Mouse (Mus musculus) right cerebral cortex, adult 18-20 months (tissue): Measurements from ENCODE around the gene Jak3.

Source experiments
- DNase-seq: peaks from one replicate; pipeline ENCODE4 v3.0.0; 2022; ENCODE audit warnings: mixed read lengths

Gene Jak3

DNA sequence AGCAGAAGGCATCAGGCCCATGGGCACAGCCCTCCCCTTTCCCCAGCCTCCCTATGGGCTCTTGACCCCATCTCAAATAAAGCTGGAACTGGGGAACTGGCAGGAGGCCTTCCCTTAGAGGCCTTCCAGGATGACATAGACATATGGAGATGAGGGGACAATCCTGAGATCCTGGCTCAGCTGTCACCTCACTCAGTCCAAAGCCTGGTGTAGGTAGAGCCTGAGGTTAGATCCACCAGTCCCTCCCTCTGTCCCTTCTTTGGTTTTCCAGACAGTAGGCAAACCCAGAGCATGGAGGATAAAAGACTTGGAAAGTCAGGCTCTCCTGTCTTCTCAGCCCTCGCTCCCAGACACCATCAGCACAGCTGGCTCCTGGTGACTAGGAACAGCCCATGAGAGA lies 9.2 kb upstream of the Jak3 start:
- no peak for DNase-seq

DNA sequence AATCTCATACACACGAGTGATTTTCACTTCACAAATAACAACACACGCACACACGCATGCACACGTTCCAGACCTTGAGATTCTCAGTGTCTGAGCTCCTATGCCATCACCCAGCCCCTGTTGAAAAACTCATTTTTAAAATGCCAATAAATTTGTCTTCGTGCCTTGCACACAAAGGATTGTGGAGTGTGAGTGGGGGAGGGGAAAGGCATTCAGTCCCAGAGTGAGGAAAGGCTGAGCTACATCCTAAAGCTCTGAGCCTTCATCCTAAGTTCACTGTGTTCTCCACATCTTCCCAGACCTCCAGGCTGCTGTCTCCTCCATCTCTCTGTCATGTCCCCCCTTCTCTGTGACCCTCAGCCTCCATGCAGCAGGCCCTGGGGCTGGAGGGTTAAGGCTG lies 8.8 kb upstream of the Jak3 start:
- DNase-seq: no peak

DNA sequence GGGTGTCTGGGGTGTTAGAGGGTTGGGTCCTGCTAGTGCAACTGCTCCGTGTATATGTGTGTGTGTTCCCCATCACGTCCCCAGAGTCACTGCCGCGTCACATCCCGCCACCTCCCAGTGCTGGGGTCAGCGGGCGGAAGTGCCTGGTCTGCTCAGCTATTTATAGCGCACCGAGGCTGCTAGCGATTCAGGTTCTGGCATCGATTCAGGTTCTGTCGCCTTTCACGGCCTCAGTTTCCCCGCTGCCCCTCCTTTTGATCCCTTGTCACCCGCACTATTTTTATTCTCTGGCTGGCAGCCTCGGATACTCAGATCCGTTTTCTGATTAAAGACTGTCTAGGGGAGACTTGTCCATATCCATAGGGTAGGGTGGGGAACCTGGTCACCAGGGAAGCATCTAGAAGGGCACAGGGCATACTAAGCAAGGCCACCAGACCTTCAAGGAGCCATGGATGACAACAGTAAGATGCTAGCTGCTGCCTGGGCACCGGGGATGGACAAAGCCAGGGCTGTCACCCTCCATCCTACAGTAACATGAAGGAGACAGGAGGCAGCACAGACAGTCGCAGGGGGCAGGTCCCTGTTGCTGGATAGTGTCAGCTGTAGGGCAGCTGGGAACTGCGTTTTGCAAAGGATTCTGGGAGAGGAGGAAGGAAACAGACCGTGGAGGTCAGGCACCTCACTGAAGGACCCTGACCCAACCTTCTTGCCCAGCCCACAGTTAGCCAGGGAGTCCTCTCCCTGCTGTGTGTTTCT lies 7.7 kb upstream of the Jak3 start:
- DNase-seq: peak; percentile 47

DNA sequence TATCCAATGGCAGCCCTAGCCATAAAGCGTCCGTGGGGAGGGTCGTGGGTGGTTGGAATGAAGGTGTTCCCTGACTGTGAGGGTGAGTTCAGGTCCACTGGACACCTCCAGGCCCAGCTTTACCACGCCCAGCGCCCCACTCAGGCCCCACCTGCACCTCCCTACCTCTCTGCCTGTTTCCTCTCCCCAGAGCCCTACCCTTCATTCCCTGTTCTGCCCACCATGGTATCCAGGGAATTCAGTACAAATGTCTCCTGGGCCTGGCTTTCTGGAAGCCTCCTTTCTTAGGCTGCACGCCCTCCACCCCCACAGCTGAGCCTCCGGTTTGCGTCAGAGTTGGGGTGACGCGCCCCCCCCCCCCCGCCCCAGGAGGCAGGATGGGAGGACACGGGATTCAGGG lies 5.9 kb upstream of the Jak3 start:
- peak; percentile 64 for DNase-seq

DNA sequence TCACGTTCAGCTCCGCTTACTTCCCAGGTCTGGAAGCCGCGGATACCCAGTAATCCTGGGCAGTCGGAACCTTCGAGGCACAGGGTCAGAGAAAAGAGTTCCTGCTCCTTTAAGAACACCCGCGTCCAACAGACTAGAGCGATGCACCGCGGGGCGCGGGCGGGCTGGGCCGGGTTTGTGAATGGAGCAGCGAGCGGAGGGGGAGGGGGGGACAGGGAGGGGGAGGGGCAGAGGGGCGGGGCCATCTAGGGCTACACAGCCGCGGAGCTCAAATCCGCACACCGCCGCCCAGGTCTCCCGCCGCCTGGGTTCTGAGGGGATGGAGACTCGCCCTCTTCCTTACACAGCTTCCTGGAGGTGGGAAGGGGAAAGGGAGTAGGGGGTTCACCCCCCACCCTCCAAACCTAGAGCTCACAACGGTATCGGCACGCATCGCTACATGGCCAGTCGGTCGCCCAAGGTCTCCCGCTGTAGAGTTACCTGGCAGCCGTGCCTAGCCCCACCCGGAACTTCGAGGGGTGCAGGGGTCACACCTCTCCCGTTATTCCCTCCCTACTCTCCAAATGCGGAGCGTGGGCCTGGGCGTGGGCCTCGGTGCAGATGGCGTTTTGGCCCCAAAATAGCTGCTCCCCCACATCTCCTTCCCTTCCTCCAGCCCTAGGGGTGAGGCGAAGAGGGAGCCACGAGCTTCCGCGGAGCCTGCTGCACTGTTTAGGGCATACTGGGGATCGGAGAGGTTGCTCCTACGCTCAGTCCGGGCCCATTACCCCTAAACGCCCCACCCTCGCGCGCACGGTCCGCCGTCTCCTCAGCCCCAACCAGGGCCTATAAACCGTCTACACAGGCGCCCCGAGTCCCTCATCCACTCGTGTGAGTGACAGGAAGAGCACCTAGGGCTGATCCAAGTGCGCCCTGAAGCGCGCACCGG lies 5.2 kb upstream of the Jak3 start:
- peak; percentile 79 for DNase-seq

DNA sequence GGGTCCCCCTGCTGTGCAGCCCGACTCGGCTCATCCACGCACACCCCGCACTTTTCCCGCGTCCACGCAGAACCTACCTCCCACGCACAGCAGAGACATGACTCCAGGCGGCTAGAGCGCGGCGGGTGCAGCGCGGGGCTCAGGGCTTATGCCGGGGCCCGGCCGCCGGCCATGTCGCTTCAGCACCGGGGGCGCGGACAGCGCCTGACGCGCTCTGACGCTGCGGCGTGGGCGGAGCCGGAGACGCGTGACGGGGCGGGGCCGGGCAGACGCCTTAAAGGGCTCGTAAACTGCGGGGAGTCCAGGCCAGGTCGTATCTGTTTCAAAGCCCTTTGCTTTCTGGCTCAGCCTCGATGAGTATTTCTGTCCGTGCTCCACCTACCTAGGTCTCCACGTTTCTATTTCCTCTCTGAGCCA lies 4.5 kb upstream of the Jak3 start, which contains the start of gene Unc13a:
Gene Unc13a (minus strand): TSS at position 209 of the 417 bp plus-strand sequence.
- DNase-seq: peak; percentile 94

DNA sequence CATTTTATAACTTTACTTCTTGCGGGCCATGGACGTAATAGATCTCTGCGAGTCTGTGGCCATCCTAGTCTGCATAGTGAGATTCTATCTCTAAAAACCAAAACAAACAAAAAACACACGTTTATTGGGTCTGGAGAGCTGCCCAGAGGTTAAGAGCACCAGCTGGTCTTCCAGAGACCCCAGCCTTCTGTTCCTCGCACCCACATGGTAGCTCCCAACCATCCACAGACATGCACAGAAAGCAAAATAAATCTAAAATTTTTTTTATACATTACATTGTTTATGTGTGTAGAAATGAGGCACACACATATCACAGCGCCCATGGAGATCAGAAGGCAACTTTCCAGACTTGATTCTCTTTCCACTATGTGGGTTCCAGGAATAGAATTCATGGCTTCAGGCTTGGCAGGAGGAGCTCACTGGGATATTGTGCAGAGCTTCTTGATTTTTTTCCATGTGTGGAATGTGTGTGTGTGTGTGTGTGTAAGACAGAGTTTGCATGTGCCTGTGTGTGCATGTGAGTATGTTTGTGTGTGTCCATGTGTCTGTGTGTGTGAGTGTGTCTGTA lies 3.8 kb upstream of the Jak3 start:
- no peak for DNase-seq

DNA sequence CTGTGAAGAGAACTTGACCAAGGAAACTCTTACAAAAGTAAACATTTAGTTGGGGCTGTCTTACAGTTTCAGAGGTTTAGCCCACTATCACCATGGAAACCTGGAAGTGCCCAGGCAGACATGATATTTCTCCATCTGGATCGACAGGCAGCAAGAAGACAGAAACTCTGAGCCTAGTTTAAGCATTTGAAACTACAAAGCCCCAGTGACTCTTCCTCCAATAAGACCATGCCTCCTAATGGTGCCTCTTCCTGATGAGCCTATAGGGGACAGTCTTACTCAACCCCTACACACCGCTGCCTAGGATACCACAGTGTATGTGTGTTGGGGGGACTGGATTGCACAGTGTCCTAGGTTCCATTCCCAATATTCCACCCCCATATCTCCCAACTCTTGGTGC lies 2.0 kb upstream of the Jak3 start:
- DNase-seq: no peak

DNA sequence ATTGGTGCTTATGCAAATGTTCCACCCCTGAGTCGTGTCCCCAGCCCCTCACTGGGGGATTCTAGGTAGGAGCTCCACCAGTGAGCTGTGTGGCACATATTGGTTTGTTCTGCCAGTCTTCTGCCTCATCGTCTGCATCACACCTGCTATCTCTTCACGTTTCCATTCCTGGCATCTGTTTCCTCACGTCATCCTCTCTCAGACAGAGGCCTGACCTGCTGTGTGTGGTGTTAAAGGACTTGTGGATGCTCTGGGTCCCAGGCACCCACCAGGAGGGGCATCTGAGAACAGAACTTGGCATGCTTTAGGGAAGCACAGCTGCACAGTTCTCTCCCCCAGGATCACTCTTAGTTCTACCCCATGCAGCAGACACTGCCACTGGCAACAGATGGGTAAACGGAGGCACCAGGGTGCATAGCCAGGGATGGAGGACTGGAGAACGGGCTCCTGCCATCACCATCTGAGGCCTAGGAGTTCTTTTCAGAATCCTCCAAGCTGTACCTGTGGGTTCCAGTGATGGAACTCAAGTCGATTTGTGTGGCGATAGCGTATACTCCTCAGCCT lies 558 bp upstream of the Jak3 start:
- DNase-seq: no peak

DNA sequence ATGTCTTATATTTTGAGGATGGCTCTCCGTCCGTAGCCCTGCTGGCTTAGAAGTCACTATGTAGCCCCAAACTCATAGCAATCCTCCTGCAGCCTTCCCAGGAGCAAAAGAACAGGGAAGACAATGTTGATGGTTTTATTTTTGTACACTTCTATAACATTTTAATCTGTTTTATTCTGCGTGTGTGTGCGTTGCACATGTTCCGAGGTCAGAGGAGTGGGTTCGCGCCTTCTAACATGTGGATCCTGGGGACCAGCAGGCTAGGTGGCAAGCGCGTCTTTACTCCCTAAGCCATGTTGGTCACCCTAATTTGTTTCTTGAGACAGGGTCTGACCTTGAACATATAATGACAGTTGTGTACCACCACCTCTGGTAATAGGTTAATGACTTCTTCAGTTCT lies 707 bp downstream of the Jak3 start:
- DNase-seq: no peak

DNA sequence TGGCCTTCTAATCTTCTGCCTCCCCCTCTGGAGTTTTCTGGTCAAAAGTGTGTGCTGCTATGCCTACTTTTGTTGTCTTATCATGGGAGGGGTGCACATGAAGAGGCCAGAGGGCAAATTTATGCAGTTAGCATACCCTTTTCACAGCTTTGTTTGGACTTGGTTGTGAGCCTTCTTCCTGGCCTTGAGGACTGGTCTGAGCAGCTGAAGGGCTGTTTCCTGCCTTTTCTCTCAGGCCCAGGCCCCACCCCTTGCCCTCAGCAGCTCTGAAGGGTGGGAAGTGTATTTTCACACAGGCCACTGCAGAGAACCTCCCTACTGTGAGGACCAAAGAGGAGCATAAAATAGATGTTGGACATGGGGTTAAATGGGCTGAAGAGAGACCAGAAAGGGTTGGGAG lies 1.5 kb downstream of the Jak3 start:
- DNase-seq: no peak

DNA sequence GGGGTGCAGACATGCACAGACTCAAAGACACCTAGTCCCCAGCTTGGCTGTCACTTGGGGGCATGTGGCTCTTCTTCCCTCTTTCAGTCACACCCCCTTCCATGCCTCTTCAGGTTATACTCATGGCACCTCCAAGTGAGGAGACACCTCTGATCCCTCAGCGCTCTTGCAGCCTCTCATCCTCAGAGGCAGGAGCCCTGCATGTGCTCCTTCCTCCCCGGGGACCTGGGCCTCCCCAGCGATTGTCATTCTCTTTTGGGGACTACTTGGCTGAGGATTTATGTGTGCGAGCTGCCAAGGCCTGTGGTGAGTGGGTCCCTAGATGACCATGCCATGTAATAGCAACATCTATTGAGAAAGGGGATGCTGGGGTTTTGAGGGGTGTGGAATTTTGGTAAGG lies 2.1 kb downstream of the Jak3 start:
- no peak for DNase-seq

DNA sequence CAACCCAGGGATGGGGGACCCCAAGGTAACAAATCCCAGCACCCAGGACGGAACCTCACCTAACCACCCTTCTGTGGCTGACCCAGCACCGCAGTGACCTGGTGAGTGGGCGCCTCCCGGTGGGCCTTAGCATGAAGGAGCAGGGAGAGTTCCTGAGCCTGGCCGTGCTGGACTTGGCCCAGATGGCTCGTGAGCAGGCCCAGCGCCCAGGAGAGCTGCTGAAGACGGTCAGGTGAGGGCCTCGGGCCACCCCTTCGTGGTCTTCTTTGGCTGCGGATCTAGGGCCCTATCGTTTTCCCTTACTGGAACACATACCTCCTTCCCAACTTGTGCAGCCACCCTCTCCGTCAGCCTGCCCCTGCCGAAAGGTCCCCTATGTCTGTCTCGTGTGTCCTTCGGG lies 3.0 kb downstream of the Jak3 start:
- no peak for DNase-seq

DNA sequence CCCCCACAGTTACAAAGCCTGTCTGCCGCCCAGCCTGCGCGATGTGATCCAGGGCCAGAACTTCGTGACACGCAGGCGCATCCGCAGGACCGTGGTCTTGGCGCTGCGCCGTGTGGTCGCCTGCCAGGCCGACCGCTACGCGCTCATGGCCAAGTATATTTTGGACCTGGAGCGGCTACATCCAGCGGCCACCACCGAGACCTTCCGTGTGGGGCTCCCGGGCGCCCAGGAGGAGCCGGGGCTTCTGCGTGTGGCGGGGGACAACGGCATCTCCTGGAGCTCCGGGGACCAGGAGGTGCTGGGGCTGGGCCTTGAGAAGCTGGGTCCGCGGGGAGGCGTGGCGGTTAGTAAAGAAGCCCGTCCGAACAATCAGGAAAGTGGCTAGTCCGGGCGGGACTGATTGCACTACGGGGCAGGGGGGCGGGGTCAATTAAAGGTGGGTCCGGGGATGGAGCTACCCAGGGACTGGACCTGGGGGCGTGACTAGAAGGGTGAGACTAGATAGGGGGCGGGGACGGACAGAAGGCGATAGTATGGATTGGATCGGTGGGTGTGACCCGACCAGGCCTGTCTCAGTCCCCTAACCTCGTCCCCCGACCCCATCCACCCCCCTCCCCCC lies 3.6 kb downstream of the Jak3 start:
- no peak for DNase-seq

DNA sequence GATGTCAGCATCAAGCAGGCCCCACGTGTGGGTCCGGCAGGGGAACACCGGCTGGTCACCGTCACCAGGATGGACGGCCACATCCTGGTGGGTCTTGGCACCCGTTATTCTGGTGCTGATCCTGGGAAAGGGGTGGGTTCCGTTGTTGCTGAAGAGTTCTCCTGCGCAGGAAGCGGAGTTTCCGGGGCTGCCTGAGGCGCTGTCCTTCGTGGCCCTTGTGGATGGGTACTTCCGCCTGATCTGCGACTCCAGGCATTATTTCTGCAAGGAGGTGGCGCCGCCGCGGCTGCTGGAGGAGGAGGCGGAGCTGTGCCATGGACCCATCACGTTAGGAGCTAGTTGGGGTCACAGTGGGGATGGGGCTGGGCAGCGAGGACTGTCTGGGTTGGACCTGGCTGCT lies 4.4 kb downstream of the Jak3 start:
- DNase-seq: no peak

DNA sequence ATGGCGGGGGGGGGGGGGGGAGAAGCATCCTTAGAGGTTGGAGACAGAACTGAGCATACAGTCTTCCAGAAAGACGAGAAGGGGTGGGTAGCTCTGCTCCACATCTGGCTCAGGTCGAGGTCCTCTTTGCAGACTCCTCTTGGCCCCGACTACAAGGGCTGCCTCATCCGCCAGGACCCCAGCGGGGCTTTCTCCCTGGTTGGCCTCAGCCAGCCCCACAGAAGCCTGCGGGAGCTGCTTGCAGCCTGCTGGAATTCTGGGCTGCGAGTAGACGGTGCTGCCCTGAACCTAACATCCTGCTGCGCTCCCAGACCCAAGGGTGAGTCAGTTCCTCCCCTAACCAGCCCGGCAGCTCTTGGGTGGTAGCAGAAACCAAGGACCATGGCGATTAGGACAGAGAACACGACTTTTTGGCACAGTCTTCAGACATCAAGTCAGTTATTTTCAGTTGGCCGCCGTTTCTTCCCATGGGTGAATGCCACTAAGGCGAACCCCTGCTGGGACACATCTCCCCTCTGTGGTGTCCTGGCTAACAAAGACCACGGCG lies 5.3 kb downstream of the Jak3 start:
- DNase-seq: no peak

DNA sequence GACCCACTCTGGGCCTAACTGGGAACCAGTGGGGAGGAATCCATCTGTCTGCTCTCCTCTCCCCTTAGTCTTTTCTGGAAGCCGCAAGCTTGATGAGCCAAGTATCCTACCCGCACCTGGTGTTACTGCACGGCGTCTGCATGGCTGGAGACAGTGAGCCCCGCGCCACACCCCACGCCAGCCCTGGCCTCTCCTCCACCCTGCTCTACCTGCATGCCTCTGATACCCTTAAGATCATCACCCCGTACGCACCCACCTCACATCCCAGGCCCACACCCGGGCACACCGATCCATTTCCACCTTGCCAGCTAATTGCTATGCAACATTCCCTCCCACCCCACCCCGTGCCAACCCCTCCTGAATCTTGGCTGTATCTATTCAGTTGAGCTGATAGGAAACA lies 6.7 kb downstream of the Jak3 start:
- DNase-seq: no peak

DNA sequence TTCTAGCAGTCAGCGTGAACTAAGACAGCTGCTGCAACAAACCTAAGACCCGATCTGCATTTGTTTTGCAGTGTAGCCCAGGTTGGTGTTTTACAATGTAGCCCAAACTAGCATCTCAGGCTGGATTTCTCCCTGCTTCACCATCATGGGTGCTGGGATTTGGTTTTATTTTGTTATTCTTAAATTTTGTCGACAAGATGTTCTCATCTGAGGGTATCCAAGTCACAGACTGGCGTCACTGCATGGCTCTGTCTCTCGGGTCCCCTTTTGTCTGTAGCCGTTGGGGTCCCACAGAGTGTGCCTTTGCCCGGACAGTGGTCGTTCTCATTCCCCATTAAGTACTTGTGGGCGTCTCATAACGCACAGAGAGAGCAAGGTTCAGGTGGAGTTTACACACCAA lies 8.6 kb downstream of the Jak3 start:
- no peak for DNase-seq

DNA sequence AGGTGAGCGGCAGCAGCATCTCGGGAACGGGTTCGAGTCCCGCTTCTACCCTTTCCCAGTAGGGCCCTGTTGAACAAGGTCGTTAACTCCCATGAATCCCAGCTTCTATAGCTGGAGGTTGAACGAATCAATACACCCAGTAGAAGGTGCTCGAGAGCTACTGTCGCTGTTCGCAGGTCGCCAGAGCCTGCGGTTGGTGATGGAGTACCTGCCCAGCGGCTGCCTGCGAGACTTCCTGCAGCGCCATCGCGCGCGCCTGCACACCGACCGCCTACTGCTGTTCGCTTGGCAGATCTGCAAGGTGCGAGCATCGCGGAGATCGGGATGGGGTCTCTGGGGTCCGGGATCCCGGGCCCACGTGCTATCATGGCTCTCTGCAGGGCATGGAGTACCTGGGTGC lies 9.5 kb downstream of the Jak3 start:
- DNase-seq: no peak

DNA sequence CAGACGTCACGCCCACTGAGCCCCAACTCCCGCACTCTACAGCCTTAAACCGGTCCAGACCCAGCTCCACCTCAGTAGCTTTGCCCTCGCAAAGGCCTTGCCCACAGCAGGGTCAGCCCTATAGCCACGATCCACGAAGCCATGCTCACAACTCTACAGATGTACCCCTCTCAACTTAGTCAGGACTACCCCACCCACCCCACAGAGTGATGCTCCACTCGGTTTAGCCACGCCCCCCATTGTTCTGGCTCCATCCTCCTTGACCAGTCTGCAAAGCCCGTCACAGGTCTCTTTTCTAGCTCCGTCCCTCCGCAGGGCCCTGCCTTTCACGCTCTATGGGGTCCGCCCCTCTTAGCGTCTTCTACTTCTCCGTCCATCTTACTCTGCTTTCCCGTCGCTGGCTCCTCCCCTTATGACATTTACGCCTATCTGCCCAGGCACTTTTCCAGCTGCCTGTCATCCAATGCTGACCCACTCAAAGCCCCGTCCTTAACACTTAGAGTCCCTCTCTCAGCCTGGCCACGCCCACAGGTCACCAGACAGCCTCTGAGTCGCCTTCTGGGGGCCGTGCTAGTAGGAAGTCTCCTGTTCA lies 10.1 kb downstream of the Jak3 start:
- DNase-seq: no peak

DNA sequence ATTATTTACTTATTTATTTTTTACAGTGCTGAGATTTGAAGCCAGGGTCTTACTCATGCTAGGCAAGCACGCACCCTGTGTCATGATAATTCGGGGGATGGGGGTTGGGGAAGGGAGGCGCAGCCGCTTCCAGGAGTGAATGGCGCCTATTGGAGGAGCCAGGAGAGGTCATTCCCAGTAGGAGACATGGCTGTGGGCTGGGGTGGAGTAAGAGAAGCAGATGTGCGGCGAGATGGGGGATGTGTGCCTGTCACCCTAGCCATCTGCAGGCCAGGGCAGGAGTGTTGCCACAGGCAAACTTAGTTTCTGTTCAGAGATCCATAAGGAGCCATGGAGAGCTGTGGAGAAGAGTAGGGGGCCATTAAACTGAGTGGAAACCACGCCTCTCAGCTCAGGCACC lies 11.5 kb downstream of the Jak3 start:
- no peak for DNase-seq

DNA sequence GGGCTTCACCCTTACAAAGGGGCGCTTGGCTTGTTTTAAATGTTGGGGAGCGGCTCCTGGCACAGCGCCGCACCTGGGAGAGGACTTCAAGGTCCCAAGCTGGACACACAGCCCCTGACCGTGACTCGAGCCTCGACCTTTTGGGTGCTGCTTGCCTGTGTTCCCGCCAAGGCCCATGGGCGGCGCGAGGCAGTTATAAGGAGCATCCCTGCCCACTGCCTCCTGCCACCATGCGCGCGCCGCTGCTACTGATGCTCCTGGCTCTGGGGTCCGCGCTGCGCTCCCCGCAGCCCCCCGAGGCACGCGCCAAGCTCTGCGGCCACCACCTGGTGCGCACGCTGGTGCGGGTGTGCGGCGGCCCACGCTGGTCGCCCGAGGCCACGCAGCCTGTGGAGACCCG lies 12.9 kb downstream of the Jak3 start, which contains the start of gene Insl3:
Gene Insl3 (plus strand): TSS at position 187 of the 400 bp plus-strand sequence.
- no peak for DNase-seq
